Mouse (Mus musculus): ENCODE measurements around the gene Pear1. TPM values are rescaled to one million over a fixed set of nuclear protein-coding genes. Genes with fewer than 3 reads are reported as not detected.

Pear1 gene
- polyA plus RNA-seq, 1 experiment from 2014 or later = 13.2 TPM

DNA sequence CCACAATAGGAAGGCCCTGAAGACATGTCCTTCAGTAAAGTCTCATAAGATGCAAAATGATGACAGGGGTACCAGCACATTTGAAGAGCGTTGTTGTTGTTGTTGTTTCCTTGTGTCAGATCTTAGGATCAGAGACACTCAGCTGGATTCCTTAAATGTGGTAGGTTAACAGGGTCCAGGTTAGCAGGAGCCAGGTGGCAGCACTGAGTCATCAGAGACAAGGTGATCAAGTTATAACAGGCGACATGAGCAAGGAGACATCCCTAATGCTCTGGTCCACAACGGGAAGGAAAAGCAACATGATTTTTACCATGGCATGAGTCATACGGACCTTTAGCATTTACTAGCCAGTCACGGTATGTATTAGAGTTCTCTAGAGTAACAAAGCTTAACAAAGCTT, 9.4 kb upstream of the Pear1 start:
- 67% methylated on average over 5 of the region's 5 CpGs for WGBS
- no peak overlapping the region for H3K4me3 ChIP-seq
- no peak overlapping the region for H3K9ac ChIP-seq
- H3K9me3 ChIP-seq (replicated peaks) = no peaks in the 10 kb centered on the region
- no peaks in the 10 kb centered on the region for H3K27me3 ChIP-seq
- no peaks in the 10 kb centered on the region for H3K36me3 ChIP-seq
- no peaks in the 10 kb centered on the region for H3K4me1 ChIP-seq
- no peak for ATAC-seq (ENCODE audit: low FRiP score)
- no peak overlapping the region for H3K4me2 ChIP-seq (replicated peaks)
- no peak overlapping the region for H3K27ac ChIP-seq

DNA sequence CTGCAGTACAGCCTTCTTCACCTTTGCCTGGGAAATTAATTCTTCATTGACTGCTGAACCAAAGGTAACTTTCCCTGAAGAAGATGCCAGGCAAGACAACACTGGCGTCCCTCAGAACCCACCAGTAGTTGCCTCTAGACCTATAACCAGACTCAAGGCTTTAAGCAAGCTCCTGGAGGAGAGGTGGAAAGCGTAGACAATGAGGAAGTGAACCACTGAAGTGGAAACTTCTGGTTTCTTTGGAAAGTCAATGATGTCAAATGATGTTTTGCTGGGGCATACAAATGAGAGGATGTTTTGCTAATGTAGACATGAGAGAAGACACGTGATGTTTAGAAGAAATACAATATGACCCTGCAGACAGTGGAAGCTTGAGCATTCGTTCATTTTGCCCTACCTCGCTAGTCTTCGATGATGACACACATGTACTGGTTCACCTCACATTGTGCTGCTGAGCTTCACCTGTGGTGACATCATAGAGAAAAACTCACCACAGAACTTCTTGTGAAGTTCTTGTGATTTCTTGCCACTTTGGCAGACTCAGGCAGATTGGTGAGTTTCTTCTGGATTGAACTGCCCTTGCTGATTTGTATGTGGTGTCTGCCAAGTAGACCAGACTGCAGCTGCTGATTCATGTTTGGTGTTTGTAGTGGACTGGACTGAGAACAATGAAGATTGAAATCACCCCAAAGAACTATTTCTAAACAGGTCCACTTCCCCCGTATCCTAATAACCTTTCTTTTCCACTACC, 8.2 kb upstream of the Pear1 start:
- Histone ChIP-seq H3K27me3 (no peaks in the 10 kb centered on the region), H3K4me3 (no peak overlapping the region), H3K4me1 (no peaks in the 10 kb centered on the region), H3K27ac (no peak overlapping the region), H3K36me3 (no peaks in the 10 kb centered on the region), H3K4me2 (replicated peaks) (no peak overlapping the region), H3K9ac (no peak overlapping the region), H3K9me3 (replicated peaks) (no peaks in the 10 kb centered on the region)
- 87% methylated on average over 7 of the region's 7 CpGs for WGBS
- no peak for ATAC-seq (ENCODE audit: low FRiP score)

DNA sequence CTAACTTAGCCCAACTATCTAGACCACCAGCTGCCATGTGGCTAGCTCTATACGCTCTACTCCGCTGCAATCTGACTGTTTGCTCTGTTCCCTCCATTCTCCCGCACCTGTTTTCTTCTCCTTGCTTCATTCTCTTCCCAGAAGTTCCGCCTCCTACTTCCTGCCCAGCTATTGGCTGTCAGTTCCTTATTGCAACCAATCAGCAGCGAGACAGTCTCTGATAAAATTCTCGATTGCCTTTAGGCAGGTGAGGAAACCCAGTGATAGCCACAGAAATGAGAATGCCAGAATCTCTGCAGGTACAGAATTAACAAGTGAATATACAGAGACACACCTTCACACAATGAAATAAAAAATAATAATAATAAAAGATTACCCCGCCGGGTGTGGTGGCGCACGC, 4.9 kb upstream of the Pear1 start:
- Histone ChIP-seq H3K27ac (no peak overlapping the region), H3K9me3 (replicated peaks) (no peaks in the 10 kb centered on the region), H3K4me1 (no peaks in the 10 kb centered on the region), H3K27me3 (no peaks in the 10 kb centered on the region), H3K4me3 (no peak overlapping the region), H3K4me2 (replicated peaks) (no peak overlapping the region), H3K36me3 (no peaks in the 10 kb centered on the region), H3K9ac (no peak overlapping the region)
- WGBS = 49% methylated on average over 10 of the region's 10 CpGs
- ATAC-seq (ENCODE audit: low FRiP score) = no peak

DNA sequence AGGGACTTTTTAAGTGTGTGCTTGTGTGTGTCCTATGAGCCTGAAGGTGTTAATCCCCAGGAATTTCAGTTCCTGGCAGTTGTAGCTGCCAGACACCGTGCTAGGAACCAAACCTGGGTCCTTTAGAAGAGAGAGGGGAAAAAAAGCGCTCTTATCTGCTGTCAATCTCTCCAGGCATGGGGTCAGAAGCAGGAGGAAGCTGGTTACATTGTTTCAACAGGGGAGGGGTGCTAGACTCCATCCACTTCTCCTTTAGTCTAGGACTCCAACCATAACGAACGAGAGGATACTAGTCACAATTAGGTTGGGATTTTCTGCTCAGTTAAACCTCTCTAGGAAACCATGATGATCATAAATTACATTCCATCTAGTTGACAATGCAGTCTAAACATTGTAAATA, 4.3 kb upstream of the Pear1 start:
- no peak overlapping the region for H3K4me3 ChIP-seq
- no peaks in the 10 kb centered on the region for H3K36me3 ChIP-seq
- no peak overlapping the region for H3K9ac ChIP-seq
- H3K4me2 ChIP-seq (replicated peaks) = no peak overlapping the region
- no peak for ATAC-seq (ENCODE audit: low FRiP score)
- H3K4me1 ChIP-seq = no peaks in the 10 kb centered on the region
- WGBS = 58% methylated on average over 4 of the region's 4 CpGs
- no peaks in the 10 kb centered on the region for H3K27me3 ChIP-seq
- no peaks in the 10 kb centered on the region for H3K9me3 ChIP-seq (replicated peaks)
- no peak overlapping the region for H3K27ac ChIP-seq

DNA sequence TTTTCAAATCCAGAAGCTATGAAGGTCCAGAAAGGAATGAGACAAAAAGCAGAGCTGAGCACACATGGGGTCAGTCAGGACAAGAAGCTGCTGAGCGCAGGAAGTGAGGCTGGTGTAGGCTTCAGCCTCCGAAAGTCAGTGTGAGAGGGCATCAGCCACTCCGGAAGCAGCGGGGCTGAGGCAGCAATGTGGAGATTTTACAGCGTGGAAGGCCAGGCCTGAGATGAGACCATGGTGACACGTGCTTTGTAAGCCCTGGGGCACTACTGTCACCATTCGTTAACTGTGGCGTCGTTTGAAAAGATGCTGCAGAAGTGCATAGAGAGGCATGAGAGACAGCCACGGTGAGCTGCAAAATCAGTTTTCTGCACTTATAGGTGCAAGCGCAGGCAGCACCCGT, 5.9 kb downstream of the Pear1 start:
- Histone ChIP-seq H3K9me3 (replicated peaks) (no peaks in the 10 kb centered on the region), H3K27ac (no peak overlapping the region), H3K4me1 (0 out of 2 replicates have a peak, but pooled peaks cover 2% of the 10 kb centered on the region), H3K36me3 (no peaks in the 10 kb centered on the region), H3K4me2 (replicated peaks) (no peak overlapping the region), H3K27me3 (peaks cover 45% of the 10 kb centered on the region), H3K4me3 (no peak overlapping the region), H3K9ac (no peak overlapping the region)
- no peak for ATAC-seq (ENCODE audit: low FRiP score)
- WGBS = 61% methylated on average over 12 of the region's 12 CpGs

DNA sequence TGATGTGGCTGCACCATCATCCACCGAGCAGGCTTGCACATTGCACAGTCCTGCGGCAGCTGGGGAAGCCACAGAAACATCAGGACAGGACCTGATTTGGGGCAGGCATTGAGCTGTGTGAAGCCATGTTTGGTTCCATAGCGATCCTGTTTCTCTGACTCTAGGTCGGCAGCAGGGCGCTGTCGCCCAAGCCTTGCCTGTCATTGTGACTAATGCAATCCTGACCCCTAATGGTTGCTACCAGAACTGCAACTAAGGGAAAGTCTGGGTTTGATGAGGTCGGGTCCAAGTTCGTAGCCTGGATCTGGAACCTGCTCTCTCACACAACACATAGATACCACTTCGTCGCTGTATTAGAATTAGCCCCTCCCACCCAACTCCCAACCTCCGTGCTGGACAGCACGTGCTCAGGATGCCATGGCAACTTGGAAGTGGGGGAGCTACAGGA, 7.4 kb downstream of the Pear1 start:
- peak; percentile 60 for ATAC-seq (ENCODE audit: low FRiP score)
- Histone ChIP-seq H3K36me3 (no peaks in the 10 kb centered on the region), H3K4me2 (replicated peaks) (peak overlapping the region; percentile 21; the same call in 1 of the 2 replicates), H3K27me3 (peaks cover 52% of the 10 kb centered on the region), H3K27ac (no peak overlapping the region), H3K4me1 (0 out of 2 replicates have a peak, but pooled peaks cover 2% of the 10 kb centered on the region), H3K9me3 (replicated peaks) (no peaks in the 10 kb centered on the region), H3K9ac (no peak overlapping the region), H3K4me3 (no peak overlapping the region)
- WGBS = 9% methylated on average over 12 of the region's 12 CpGs

DNA sequence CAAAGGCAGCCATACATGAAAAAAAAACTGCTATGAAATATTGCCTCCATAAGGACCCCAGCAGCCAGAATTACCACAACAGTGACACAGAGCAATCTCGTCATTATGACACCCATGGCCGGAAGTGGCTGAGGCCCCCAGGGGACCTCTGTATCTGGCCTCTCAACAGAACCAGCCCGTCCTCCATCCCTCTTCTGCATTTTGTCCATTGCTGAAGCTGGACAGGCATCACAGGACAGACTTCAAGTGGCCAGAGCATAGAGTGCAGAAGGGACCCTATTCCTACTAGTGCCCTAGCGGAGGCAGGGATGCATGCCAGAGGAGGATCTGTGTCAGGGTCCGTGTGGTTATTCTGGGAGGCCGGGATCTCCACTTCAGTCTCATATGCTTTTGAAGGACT, 7.9 kb downstream of the Pear1 start:
- Histone ChIP-seq H3K4me1 (0 out of 2 replicates have a peak, but pooled peaks cover 2% of the 10 kb centered on the region), H3K36me3 (no peaks in the 10 kb centered on the region), H3K4me3 (no peak overlapping the region), H3K4me2 (replicated peaks) (no peak overlapping the region), H3K9ac (no peak overlapping the region), H3K27ac (no peak overlapping the region), H3K27me3 (peaks cover 57% of the 10 kb centered on the region), H3K9me3 (replicated peaks) (no peaks in the 10 kb centered on the region)
- ATAC-seq (ENCODE audit: low FRiP score) = no peak
- 58% methylated on average over 6 of the region's 6 CpGs for WGBS

DNA sequence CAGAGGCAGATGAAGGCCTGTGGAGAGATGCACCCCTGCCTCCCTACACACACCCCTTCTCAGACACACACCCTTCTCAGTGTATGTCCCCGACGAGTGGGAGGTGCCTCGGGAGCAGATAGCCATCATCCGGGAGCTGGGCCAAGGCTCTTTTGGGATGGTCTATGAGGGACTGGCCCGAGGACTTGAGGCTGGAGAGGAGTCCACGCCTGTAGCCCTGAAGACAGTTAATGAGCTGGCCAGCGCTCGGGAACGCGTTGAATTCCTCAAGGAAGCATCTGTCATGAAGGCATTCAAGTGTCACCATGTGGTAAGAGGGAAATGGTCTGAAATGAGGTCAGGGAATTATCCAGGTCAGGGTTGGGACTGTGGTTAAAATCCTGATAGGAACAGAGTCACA, 11.2 kb downstream of the Pear1 start:
- Histone ChIP-seq H3K27me3 (peaks cover 85% of the 10 kb centered on the region), H3K4me3 (no peak overlapping the region), H3K4me1 (peaks cover 6% of the 10 kb centered on the region; the same call in 1 of the 2 replicates), H3K4me2 (replicated peaks) (no peak overlapping the region), H3K27ac (no peak overlapping the region), H3K9ac (no peak overlapping the region), H3K36me3 (no peaks in the 10 kb centered on the region), H3K9me3 (replicated peaks) (no peaks in the 10 kb centered on the region)
- no peak for ATAC-seq (ENCODE audit: low FRiP score)
- 55% methylated on average over 10 of the region's 10 CpGs for WGBS

DNA sequence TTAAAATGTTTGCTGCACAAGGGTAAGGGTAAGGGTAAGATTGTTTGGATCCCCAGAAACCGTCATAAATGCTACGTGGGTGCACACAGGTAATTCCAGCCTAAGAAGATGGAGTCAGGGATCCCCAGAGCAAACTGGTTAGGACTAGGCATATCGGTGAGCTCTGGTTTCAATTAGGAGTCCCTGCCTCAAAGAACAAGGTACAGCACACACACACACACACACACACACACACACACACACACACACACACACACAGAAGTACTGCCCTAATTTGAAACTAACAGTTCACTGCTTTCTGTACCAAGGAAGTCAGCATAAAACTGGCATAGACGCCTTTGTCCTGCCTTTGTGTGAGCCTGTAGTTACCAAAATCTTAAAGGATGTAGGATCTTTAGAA, 11.7 kb downstream of the Pear1 start:
- Histone ChIP-seq H3K4me1 (peaks cover 6% of the 10 kb centered on the region; the same call in 1 of the 2 replicates), H3K27me3 (peaks cover 85% of the 10 kb centered on the region), H3K9me3 (replicated peaks) (no peaks in the 10 kb centered on the region), H3K4me3 (no peak overlapping the region), H3K4me2 (replicated peaks) (no peak overlapping the region), H3K9ac (no peak overlapping the region), H3K36me3 (no peaks in the 10 kb centered on the region), H3K27ac (no peak overlapping the region)
- no peak for ATAC-seq (ENCODE audit: low FRiP score)
- 79% methylated on average over 4 of the region's 4 CpGs for whole genome bisulfite sequencing

DNA sequence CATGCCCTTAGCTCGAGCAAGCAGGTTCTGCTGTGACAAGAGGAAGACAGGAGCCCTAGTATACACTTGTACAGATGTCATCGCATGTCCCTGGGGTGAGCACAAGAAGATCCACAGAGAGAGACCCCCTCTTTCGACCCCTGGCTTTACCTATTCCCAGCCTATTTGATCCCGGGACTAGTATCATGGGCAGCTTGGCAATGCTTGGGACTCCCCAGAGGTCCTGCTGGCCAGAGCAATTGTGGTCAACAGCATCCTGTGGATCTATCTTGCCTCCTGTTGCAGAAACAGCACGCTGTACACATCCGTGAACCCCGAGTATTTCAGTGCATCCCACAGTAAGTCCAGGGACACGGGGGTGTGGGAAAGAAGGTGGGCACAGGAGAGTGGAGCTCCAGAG, 12.8 kb downstream of the Pear1 start:
- Histone ChIP-seq H3K4me3 (no peak overlapping the region), H3K9ac (no peak overlapping the region), H3K9me3 (replicated peaks) (no peaks in the 10 kb centered on the region), H3K27me3 (peaks cover 87% of the 10 kb centered on the region), H3K4me2 (replicated peaks) (no peak overlapping the region), H3K4me1 (peaks cover 6% of the 10 kb centered on the region; the same call in 1 of the 2 replicates), H3K27ac (no peak overlapping the region), H3K36me3 (no peaks in the 10 kb centered on the region)
- 85% methylated on average over 8 of the region's 8 CpGs for WGBS
- no peak for ATAC-seq (ENCODE audit: low FRiP score)

DNA sequence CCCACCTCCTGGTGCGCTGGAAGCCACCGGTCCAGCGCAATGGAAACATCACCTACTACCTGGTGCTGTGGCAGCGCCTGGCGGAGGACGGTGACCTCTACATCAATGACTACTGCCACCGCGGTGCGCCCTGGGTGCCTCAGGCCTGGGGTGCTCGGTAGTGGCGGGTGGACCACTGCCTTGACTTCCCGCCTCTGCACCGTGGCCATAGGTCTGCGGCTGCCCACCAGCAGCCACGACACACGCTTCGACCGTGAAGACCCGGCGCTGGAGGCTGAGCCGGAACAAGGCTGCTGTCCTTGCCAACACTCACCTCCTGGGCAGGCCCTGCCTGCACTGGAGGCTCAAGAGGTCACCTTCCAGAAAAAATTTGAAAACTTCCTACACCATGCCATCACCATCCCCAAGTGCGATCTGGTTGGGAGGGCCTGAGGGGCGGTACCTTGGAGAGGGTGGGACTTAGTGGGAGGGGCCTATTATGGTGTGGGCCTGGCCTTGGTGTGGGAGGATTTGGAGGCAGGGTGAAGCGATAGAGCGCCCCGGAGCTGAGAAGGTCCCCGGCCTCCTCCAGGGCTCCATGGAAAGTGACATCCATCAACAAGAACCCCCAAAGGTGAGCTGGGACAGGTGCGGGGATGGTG, 14.7 kb downstream of the Pear1 start:
- Histone ChIP-seq H3K27ac (no peak overlapping the region), H3K4me1 (peaks cover 6% of the 10 kb centered on the region; the same call in 1 of the 2 replicates), H3K9me3 (replicated peaks) (no peaks in the 10 kb centered on the region), H3K36me3 (no peaks in the 10 kb centered on the region), H3K27me3 (peaks cover 87% of the 10 kb centered on the region), H3K9ac (no peak overlapping the region), H3K4me2 (replicated peaks) (peak overlapping the region; percentile 21), H3K4me3 (peak overlapping the region; percentile 11; the same call in 1 of the 2 replicates)
- ATAC-seq (ENCODE audit: low FRiP score) = no peak
- 4% methylated on average over 28 of the region's 28 CpGs for WGBS

DNA sequence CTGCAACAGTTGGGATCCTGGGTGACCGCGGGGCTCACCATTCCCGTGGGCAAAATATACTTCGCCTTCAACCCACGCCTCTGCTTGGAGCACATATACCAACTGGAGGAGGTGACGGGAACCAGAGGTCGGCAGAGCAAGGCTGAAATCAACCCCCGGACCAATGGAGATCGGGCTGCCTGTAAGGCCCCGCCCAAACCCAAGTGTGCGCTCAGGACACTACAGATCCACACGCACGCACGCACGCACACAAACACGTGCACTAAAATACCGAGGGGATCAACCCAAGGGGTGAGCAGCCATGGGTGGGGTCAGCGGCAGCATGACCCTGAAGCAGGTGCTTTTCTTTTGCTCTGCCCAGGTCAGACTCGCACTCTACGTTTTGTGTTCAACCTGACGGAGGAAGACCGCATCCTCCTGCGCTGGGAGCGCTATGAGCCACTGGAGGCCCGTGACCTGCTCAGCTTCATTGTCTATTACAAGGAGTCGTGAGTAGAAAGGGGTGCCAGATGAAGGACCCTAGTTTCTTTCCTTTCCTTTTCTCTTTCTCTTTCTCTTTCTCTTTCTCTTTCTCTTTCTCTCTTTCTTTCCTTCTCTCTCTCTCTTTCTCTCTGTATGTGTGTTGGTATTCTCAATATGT, 19.9 kb downstream of the Pear1 start:
- Histone ChIP-seq H3K27ac (no peak overlapping the region), H3K4me3 (peak overlapping the region; percentile 23), H3K27me3 (peaks cover 98% of the 10 kb centered on the region), H3K36me3 (no peaks in the 10 kb centered on the region), H3K4me1 (peaks cover 10% of the 10 kb centered on the region), H3K9me3 (replicated peaks) (no peaks in the 10 kb centered on the region), H3K9ac (no peak overlapping the region), H3K4me2 (replicated peaks) (peak overlapping the region; percentile 43)
- 7% methylated on average over 26 of the region's 26 CpGs for WGBS
- no peak for ATAC-seq (ENCODE audit: low FRiP score)
